Mouse (Mus musculus): ENCODE measurements at regions not wholly inside any gene's neighbourhood (a gene's known extent, or its start where the extent isn't known, plus 50 kb on each side); places are given as distances from the start of the nearest gene placed in this dataset.

DNA sequence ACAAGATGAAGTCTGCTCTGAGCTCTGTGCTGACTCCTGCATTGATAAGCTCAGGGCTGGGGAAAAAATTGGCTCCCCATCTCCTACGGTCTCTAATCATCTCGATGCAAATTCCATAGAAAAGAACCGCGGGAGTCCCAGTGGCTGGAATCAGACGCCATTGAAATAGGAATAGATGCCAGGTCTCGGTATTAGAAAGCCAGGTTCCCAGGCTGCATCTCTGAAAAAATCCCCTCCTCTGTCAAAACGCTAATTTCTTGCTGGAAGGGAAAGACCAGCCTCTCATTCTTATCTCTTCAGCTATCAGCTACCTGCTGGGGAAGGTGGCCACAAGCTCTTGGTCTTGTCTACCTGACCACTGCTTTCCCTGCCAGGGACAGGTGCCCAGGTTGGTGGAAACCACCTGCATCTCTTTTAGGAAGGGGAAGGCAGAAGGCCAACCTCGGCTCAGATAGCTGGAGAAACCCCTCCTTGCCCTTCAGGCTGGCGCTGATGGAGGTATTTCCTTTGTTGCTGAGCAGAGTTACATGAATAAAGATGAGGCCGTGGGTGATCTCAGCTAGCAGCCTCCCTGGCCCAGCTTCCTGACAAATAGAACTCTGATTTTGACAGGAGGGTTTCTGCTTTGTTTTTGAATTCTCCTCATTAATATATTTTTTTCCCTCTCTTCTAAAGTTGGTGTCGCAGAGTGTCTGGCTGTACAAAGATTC lies 638.1 kb downstream of the Tbc1d22a start:
- Histone ChIP-seq H3K4me1 (no peaks in the 10 kb centered on the region; the same call in 1 of the 2 replicates), H3K4me3 (no peak overlapping the region), H3K27me3 (replicated peaks; ENCODE audit: low read depth, poor library complexity, severe bottlenecking) (peaks cover 11% of the 10 kb centered on the region; the same call in 1 of the 2 replicates), H3K9me3 (0 out of 2 replicates have a peak, but pooled peaks cover 3% of the 10 kb centered on the region), H3K36me3 (replicated peaks) (no peaks in the 10 kb centered on the region), H3K27ac (replicated peaks) (no peak overlapping the region)
- 32% methylated on average over 11 of the region's 11 CpGs for WGBS
- no peak for DNase-seq (ENCODE audit: low spot score)

DNA sequence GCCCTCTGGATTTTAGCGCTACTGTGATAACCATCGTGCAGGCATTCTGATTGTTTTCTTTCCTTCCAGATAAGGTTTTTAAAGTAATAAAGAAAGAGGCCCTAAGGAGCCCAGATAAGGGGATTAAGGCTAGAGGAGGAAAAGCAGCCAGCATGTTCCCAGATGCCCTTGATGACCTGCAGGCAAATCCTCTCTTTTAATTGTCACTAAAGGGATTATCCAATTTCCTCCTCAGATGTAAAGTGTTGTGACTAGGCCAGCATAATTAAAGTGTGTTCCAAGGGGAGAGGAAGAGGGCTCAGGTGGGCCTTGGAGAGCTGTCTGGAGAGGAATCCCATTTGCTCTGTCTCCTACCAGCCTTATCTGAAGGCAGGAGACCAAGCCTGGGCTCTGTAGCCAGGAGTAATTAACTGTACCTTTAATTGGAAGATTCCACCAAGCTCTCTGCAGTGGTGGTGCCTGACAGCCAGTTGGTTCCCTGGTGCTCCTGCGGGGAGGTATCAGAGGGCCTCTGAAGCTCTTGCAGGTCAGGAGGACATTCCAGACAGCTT lies 644.2 kb downstream of the Tbc1d22a start:
- DNase-seq (ENCODE audit: low spot score): no peak
- WGBS: 13% methylated on average over 3 of the region's 3 CpGs
- no peaks in the 10 kb centered on the region for H3K9me3 ChIP-seq
- H3K4me3 ChIP-seq: no peak overlapping the region
- H3K4me1 ChIP-seq: no peaks in the 10 kb centered on the region
- H3K36me3 ChIP-seq (replicated peaks): no peaks in the 10 kb centered on the region
- H3K27ac ChIP-seq (replicated peaks): no peak overlapping the region
- peaks cover 6% of the 10 kb centered on the region; the same call in 1 of the 2 replicates for H3K27me3 ChIP-seq (replicated peaks; ENCODE audit: low read depth, poor library complexity, severe bottlenecking)

DNA sequence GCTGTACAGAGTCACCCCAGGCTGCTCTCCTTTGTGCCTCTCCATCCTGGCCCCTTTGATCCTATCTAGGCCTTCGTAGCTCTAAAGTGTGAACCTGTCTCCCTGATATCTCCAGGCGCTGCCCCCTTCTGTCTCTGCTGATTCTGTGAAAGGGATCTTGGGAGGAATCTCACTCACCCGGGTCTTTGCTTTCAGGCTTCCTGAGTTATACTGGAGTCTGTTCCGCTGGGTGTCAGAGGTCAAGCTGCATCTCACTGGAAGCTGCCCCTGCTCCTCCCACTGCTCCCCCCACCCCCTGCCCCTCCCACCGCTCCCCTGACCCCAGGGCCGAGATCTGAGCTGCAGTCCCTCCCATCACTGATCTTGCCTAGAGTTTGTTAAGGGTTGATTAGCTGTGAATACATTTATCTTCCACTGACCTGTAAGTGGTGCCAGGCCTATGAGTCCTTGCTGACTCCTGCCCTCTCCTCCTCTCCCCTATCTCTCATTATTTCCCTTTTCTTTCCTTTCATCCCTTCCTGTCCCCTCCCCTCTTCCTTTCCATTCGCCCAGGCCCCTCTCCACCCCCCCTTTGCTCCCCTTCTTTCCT lies 661.6 kb downstream of the Tbc1d22a start:
- H3K9me3 ChIP-seq: no peaks in the 10 kb centered on the region
- no peaks in the 10 kb centered on the region for H3K36me3 ChIP-seq (replicated peaks)
- peaks cover 20% of the 10 kb centered on the region for H3K4me1 ChIP-seq
- peak overlapping the region; percentile 75 for H3K27ac ChIP-seq (replicated peaks)
- peak overlapping the region; percentile 43 for H3K4me3 ChIP-seq
- H3K27me3 ChIP-seq (replicated peaks; ENCODE audit: low read depth, poor library complexity, severe bottlenecking): no peaks in the 10 kb centered on the region
- 6% methylated on average over 7 of the region's 7 CpGs for WGBS
- peak; percentile 75 for DNase-seq (ENCODE audit: low spot score)

DNA sequence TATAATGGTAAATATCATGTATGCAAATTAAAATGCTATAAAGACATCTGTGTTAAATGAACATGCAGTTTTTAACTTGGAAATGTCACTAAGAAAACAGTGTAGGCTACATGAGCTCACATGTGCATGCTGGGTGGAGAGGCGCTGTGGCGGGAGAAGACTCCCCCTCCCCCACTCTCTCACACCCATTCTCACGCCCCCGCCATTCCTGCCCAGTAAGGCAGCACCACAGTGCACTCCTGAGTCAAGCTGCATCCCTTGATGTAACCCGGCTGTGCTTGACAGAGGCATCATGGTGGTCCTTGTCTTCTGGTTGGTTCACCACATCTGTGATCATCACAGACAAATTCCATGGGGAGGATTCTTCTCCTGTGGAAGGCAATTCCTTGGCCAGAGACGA lies 647.1 kb upstream of the Fam19a5 start:
- H3K36me3 ChIP-seq (replicated peaks): no peaks in the 10 kb centered on the region
- no peaks in the 10 kb centered on the region for H3K9me3 ChIP-seq
- H3K4me1 ChIP-seq: no peaks in the 10 kb centered on the region
- no peak overlapping the region for H3K27ac ChIP-seq (replicated peaks)
- H3K4me3 ChIP-seq: no peak overlapping the region
- no peaks in the 10 kb centered on the region for H3K27me3 ChIP-seq (replicated peaks; ENCODE audit: low read depth, poor library complexity, severe bottlenecking)
- no peak for DNase-seq (ENCODE audit: low spot score)
- 75% methylated on average over 6 of the region's 6 CpGs for WGBS

DNA sequence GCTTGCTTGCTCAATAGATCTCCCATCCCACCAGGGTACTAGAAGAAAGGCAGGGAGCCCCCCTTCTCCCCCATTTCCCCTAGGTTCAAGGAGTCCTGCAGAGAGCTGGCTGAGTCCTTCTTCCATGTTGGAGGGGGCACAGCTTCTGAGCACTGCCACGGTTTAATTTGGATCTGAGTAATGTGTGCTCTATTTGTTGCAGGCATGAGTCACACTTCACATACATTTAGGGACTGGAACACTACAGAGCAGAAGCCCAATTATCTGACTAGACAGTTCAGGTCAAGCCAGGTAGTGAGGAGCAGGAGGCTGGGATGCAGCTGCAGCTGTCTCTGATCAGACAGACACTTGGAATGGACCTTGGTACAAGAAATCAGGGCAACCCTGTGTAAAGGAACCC lies 644.1 kb upstream of the Fam19a5 start:
- no peaks in the 10 kb centered on the region for H3K36me3 ChIP-seq (replicated peaks)
- WGBS: 73% methylated on average over 1 of the region's 1 CpGs
- no peak for DNase-seq (ENCODE audit: low spot score)
- no peaks in the 10 kb centered on the region for H3K4me1 ChIP-seq
- no peak overlapping the region for H3K27ac ChIP-seq (replicated peaks)
- H3K27me3 ChIP-seq (replicated peaks; ENCODE audit: low read depth, poor library complexity, severe bottlenecking): peaks cover 9% of the 10 kb centered on the region; the same call in 1 of the 2 replicates
- no peak overlapping the region for H3K4me3 ChIP-seq
- H3K9me3 ChIP-seq: no peaks in the 10 kb centered on the region

DNA sequence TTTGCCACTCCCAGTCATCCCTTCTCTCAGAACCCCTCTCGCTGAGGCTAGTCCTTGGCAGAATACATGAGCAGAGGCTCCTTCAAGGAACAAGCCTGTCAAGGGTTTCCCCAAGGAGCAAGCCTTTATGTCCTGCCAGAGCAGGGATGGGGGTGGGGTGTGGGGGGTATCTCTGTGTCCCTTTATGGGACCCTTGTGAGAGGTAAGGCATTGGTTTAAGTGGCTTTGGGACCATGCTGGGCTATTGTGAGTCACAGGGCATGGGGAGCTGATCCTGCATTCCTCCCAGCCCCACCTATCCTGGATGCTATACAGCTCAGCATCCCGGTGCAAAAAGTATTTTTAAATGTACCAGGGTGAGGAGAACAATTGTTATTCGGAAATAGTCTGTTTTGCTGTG lies 641.1 kb upstream of the Fam19a5 start:
- H3K27me3 ChIP-seq (replicated peaks; ENCODE audit: low read depth, poor library complexity, severe bottlenecking): peaks cover 9% of the 10 kb centered on the region; the same call in 1 of the 2 replicates
- no peaks in the 10 kb centered on the region for H3K9me3 ChIP-seq
- H3K4me3 ChIP-seq: no peak overlapping the region
- H3K36me3 ChIP-seq (replicated peaks): no peaks in the 10 kb centered on the region
- no peak for DNase-seq (ENCODE audit: low spot score)
- H3K27ac ChIP-seq (replicated peaks): no peak overlapping the region
- WGBS: 22% methylated on average over 3 of the region's 3 CpGs
- H3K4me1 ChIP-seq: no peaks in the 10 kb centered on the region

DNA sequence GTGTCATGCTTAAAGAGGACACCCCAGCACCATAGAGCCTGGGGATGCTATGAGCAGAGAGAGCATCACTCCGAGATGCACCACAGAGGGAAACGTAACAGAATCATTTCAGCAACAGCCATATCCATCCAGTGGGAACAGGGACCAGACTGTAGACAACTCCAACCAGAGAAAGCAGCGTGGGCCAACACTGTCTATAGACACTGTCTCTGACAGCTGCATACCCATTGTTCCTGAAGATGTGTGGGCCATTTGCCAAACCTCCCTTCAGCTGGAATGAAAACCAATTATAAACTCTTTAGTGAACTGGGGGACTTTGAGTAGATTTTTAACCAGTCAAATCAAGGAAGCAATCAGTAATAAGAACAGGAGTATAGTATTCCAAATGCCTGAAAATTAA lies 630.8 kb upstream of the Fam19a5 start:
- H3K4me3 ChIP-seq: no peak overlapping the region
- H3K9me3 ChIP-seq: no peaks in the 10 kb centered on the region
- no peaks in the 10 kb centered on the region for H3K4me1 ChIP-seq
- no peak for DNase-seq (ENCODE audit: low spot score)
- no peaks in the 10 kb centered on the region for H3K36me3 ChIP-seq (replicated peaks)
- no peaks in the 10 kb centered on the region for H3K27me3 ChIP-seq (replicated peaks; ENCODE audit: low read depth, poor library complexity, severe bottlenecking)
- 87% methylated on average over 3 of the region's 3 CpGs for WGBS
- no peak overlapping the region for H3K27ac ChIP-seq (replicated peaks)

DNA sequence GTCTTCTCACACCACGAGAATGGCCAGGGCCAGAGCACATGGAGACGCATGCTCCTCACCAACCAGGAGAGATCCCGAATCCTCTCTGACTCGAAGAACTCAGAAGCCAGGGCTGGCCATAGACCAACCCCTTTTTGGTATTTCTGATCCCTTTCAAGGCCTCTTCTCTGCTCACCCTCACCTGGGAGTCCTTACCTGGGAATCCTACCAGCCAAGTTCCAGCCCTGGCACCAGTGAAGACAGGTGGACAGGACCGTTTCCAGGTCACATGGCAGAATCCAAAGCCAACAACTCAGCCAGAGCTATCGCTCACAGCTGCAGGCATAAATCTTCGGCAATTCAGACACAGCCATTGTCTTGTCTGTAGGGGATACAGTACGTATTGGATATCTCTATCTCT lies 626.2 kb upstream of the Fam19a5 start:
- 91% methylated on average over 8 of the region's 8 CpGs for WGBS
- no peak overlapping the region for H3K4me3 ChIP-seq
- H3K9me3 ChIP-seq: no peaks in the 10 kb centered on the region
- no peaks in the 10 kb centered on the region for H3K36me3 ChIP-seq (replicated peaks)
- peaks cover 4% of the 10 kb centered on the region for H3K27me3 ChIP-seq (replicated peaks; ENCODE audit: low read depth, poor library complexity, severe bottlenecking)
- peaks cover 26% of the 10 kb centered on the region for H3K4me1 ChIP-seq
- DNase-seq (ENCODE audit: low spot score): no peak
- H3K27ac ChIP-seq (replicated peaks): no peak overlapping the region

DNA sequence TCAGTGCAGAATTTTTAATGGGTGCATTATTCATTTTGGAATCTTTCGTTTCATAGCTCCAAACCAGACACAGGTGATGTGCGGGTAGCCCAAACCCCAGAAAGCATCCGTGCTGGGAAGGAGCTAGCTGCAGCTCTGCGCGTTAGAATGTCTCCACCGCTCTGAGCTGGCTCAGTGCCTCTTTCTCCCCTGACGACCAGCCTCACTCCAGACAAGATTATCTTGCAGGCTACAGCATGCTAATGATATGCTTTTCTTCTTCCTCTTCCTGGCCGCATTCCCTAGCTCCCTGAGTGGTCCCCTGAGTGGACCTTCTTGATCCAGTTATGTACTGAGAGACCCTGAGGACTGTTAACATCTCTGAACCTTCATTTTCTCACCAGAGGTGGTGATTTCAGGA lies 624.4 kb upstream of the Fam19a5 start:
- WGBS: 43% methylated on average over 8 of the region's 8 CpGs
- no peak overlapping the region for H3K4me3 ChIP-seq
- no peak overlapping the region for H3K27ac ChIP-seq (replicated peaks)

DNA sequence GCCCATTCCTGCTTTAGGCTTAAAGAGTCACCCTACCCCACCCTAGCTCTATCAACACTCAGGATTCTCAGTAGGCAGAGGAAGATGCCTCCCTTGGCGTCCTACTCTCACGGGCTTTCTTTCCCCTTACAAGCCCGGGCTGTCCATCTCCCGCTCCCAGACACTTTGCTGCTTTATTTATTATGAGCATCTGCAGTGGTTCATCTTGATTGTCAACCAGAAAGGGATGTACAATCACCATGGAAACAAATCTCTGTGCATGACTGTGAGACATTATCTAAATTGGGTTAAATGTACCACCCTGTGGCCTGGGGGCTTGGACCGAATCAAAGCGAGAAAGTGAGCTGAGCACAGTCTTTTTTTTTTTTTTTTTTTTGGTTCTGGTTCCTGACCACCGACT lies 623.9 kb upstream of the Fam19a5 start:
- no peak for DNase-seq (ENCODE audit: low spot score)

More for the DNA sequence above, 624.4 kb upstream of the Fam19a5 start:
- Histone ChIP-seq H3K4me1 (peaks cover 28% of the 10 kb centered on the region), H3K27me3 (replicated peaks; ENCODE audit: low read depth, poor library complexity, severe bottlenecking) (peaks cover 7% of the 10 kb centered on the region), H3K36me3 (replicated peaks) (no peaks in the 10 kb centered on the region), H3K9me3 (no peaks in the 10 kb centered on the region)
- DNase-seq (ENCODE audit: low spot score): no peak

DNA sequence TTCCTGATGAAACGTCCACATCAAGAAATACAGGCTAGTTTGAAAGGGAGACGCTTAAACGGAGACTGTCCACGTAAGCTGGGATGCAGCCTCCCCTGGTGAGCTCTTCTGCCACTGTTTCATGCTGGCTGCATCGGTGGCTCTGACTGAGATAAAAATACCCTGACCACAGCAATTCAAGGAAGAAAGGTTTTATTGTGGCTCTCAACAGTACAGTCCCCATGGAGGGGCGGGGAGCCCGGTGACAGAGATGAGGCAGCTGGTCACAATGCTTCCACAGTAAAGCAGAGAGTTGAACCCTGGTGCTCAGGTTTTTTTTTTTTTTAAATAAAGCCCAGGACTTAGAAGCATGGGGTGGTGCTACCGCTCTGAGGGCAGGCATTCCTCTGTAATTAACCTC lies 622.7 kb upstream of the Fam19a5 start:
- no peak overlapping the region for H3K4me3 ChIP-seq

More for the DNA sequence above, 623.9 kb upstream of the Fam19a5 start:
- Histone ChIP-seq H3K36me3 (replicated peaks) (no peaks in the 10 kb centered on the region), H3K4me3 (no peak overlapping the region), H3K4me1 (peaks cover 32% of the 10 kb centered on the region), H3K9me3 (no peaks in the 10 kb centered on the region), H3K27ac (replicated peaks) (no peak overlapping the region), H3K27me3 (replicated peaks; ENCODE audit: low read depth, poor library complexity, severe bottlenecking) (peaks cover 7% of the 10 kb centered on the region)
- 13% methylated on average over 7 of the region's 7 CpGs for WGBS

DNA sequence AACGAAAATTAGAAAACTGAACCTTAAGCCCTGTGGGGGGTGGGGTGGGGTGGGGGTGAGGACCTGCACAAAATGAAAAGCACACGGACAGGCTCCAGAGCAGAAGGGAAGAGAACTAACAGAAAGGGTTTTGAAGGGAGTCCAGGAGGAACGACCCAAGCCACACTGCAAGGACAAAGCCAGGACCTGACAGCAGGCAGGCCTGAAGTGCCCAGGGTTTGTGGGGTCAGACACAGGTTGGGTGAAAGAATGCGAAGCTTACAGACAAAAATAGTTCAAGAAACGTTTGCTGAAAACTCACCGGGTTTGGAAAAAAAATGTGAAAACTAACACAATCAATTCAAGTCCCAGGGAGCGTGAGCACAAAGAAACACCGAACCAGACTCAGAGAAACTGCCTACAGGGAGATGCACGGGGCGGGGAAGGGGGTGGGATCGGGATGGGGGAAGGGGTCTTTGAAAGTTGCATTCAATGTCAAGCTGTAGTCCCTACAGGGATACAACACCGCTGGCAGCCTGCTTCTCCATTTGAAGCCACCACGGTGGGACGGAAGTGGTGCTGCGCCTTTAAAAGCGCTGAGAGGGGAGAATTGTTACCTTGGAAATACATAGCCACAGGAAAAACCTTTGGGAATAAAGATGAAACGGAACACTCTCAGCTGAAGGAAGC lies 618.9 kb upstream of the Fam19a5 start:
- 0 out of 2 replicates have a peak overlapping the region, but pooled peaks have one; percentile 10 for H3K27ac ChIP-seq (replicated peaks)
- WGBS: 13% methylated on average over 17 of the region's 17 CpGs
- no peaks in the 10 kb centered on the region for H3K9me3 ChIP-seq
- no peaks in the 10 kb centered on the region for H3K36me3 ChIP-seq (replicated peaks)
- DNase-seq (ENCODE audit: low spot score): peak; percentile 20
- peaks cover 7% of the 10 kb centered on the region for H3K27me3 ChIP-seq (replicated peaks; ENCODE audit: low read depth, poor library complexity, severe bottlenecking)
- H3K4me1 ChIP-seq: peaks cover 32% of the 10 kb centered on the region
- H3K4me3 ChIP-seq: peak overlapping the region; percentile 16; the same call in 1 of the 2 replicates

More for the DNA sequence above, 622.7 kb upstream of the Fam19a5 start:
- peaks cover 42% of the 10 kb centered on the region for H3K4me1 ChIP-seq
- no peaks in the 10 kb centered on the region for H3K9me3 ChIP-seq
- H3K27ac ChIP-seq (replicated peaks): no peak overlapping the region
- H3K27me3 ChIP-seq (replicated peaks; ENCODE audit: low read depth, poor library complexity, severe bottlenecking): peaks cover 7% of the 10 kb centered on the region
- peak; percentile 35 for DNase-seq (ENCODE audit: low spot score)
- 4% methylated on average over 8 of the region's 8 CpGs for WGBS
- H3K36me3 ChIP-seq (replicated peaks): no peaks in the 10 kb centered on the region

Measured in embryonic facial prominence, embryonic 10.5 days (tissue).